Mouse (Mus musculus): ENCODE results near the gene BC034090.
"Not testable (repeated sequence)": the region's sequence is repeated elsewhere in the genome, so short reads cannot be mapped to it uniquely, and the experiment has no call there.

BC034090 gene

DNA sequence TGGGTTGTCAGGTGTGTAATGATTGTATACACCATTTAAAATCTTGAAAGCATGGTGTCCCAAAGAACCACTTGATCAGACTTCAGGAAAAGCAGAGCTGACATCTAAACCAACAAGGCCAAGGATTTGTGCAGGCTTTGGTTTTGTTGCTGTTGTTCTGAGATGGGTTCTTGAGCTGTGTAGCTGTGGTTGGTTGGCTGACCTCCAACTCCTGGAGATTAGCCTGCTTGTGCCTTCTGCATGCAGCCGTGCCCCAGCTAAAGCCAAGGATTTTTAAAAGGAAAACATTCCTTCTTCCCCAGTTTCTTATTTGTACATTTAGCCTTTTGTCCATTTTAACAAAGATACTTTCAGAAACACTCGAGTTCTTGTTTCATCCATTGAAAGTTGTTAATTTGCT lies 52.6 kb downstream of the BC034090 start:
- DNase-seq (ENCODE audit: low spot score): no peak

DNA sequence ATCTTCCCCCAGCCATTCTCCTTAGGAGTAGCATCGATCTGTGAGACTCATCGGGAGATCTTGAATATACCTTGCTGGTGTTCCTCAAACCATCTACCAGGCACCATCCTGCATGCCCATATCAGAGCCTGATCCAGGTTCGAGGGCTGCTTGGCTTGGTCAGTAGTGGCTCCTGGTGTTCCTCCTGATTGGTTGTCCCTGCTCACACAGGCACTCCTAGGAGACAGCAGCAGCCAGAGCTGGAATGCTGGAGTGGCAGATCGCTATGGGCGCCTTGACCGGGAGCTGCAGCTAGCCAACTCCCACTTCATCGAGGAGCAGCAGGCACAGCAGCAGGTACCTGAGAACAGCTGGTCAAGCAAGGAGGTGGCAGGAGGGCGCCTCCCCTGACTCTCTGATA lies 53.0 kb downstream of the BC034090 start:
- DNase-seq (ENCODE audit: low spot score): no peak

DNA sequence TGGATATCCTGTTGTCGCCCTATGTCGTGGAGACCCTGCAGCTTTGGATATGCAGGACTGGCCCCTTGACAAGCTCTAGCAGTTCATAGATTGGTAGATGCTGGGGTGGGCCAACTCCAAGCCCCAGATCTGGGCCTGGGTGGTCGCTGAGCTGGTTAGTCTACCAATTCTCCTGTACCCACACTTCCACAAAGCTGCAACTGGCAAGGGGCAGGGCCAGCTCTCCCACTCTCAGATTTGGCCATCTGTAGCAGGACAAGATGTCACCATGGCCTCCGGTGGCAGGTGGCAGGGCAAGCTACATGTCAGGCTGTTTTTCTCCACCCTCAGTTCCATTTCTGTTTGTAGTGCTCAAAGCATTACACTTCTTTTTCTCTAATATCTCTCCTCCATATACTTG lies 55.6 kb downstream of the BC034090 start:
- DNase-seq (ENCODE audit: low spot score): no peak

DNA sequence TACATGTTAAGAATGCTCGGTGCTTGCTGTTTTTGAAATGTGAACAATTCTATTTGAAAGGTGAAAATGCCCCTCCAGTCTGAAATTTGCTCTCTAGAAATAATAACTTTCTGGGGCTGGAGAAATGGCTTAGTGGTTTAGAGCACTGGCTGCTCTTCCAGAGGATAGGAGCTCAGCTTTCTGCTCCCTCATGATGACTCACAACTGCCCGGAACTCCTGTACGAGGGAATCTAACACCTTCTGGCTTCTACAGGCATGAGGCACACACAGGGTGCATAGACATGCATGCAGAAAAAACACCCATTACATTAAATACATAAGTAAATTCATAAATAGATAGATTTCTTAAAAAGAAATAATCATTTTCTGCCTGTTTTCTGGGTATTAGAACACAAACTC lies 60.1 kb downstream of the BC034090 start:
- DNase-seq (ENCODE audit: low spot score): no peak

DNA sequence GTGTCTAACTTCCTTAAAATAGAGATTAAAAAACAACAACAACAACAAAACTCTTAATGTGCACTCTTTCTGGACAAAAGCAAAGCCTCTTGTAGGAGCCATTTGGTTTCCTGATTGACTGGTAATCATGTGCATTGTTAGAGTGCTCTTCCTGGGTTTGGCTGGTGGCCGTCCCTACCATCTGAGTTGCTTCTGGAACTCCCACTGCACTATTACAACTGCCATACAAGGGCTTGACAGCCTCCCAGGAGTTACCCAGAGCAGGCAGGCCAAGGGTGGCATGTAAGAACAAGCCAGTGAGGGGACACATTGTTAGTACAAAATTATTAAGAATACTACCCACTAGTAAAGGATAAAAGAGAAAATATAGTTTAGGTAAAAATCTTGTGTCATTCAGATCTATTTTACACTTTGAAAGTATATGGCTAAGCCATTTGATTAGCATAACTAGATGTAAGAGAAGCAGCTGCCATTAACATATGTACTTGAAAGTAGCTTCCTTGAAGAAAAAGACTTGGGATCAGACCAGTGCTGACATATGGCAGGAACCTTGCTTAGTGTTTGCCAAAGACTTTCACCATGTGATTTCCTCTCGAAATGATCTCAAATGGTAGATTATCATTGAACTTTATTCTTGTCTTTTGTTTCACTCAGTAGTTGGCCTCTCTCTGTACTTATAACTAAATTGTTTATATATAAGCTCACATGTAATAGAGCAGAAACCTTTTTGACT lies 65.9 kb downstream of the BC034090 start:
- no peak for DNase-seq (ENCODE audit: low spot score)

DNA sequence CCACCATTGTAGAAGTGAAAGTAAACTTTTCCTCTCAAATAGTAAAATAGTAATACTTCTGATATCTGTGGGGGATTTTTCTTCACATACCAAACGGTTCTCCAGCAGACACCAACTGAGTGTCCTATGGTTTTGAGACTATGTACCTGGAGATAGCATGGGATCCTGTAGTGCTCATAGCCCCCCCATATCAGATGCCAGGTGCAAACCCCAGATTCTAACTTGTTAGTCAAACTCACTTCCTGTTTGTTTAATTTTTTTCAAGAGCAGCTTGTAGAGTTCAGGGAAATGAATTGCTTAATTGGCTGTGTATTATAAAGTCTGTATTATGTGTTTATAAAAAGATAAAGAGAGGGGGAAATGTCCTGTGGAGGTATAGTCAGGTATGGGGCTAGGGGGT lies 69.8 kb downstream of the BC034090 start:
- DNase-seq (ENCODE audit: low spot score): no peak

DNA sequence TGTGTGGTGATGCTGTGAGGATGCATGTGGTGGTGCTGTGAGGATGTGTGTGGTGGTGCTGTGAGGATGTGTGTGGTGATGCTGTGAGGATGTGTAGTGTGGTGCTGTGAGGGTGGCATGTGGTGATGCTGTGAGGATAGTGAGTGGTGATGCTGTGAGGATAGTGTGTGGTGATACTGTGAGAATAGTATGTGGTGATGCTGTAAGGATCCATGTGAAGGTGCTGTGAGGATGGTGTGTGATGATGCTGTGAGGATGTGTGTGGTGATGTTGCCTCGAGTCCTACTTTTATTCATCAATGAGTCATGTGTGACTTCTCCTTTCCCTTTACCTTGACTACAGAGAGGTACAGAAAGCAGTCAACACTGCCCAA lies 70.6 kb downstream of the BC034090 start:
- DNase-seq (ENCODE audit: low spot score): not testable (repeated sequence)

DNA sequence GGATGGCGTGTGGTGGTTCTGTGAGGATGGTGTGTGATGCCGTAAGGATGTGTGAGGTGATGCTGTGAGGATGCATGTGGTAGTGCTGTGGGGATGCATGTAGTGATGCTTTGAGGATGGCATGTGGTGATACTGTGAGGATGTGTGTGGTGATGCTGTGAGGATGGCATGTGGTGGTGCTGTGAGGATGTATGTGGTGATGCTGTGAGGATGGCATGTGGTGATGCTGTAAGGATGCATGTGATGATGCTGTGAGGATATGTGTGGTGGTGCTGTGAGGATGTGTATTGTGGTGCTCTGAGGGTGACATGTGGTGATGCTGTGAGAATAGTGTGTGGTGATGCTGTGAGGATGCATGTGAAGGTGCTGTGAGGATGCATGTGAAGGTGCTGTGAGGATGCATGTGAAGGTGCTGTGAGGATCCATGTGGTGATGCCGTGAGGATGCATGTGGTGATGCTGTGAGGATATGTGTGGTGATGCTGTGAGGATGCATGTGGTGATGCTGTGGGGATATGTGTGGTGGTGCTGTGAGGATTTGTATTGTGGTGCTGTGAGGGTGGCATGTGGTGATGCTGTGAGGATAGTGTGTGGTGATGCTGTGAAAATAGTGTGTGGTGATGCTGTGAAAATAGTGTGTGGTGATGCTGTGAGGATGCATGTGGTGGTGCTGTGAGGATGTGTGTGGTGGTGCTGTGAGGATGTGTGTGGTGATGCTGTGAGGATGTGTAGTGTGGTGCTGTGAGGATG lies 71.2 kb downstream of the BC034090 start:
- no peak for DNase-seq (ENCODE audit: low spot score)

DNA sequence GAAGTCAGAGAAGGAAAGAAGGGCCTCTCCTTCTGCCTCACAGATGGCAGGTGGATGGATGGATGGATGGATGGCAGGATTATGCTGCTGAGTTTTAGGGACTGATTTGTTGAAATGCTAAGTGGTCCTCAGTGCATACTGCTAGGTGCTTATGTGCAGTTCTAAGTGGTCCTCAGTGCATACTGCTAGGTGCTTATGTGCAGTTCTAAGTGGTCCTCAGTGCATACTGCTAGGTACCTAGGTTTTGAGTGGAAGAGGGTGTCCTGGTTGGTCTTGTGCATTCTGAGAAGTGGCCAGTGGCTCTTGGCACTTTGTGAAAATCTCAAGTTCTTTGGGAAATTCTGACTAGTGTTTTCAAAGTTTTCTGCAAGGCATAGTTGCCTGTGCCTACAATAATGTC lies 74.3 kb downstream of the BC034090 start:
- no peak for DNase-seq (ENCODE audit: low spot score)

DNA sequence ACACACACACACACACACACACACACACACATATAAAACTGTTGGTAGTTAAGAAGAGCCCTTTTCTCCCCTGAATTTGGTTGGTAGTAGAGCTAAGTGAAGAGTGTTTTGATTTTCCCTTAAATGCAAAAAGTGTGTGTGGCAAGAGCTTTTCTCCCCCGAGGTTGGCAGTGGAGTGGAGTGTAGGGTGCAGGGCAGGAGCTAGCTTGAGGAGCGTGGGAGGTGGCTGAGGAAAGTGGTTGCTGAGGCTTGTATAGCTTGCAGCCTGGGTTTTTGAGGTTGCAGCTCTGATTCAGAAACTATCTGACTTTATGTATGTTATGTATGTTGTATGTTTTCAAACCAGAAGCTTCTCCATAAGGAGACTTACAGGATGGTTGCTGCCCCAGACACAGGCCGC lies 76.8 kb downstream of the BC034090 start:
- DNase-seq (ENCODE audit: low spot score): no peak

All from layer of hippocampus, adult 11-12 months (tissue).